ENCODE assay signal across 5 mouse cellular contexts in genomic region chr11:35840806-35841205, GRCm38 (mm10). TPM values are rescaled to one million over a fixed set of nuclear protein-coding genes. Genes with fewer than 3 reads are reported as not detected.
"Had no signal": no experiment of that assay in that cellular context is flagged by ENCODE, and none has a peak within 500 bp of the region (broad histone marks: within the 10 kb centered on the region; RNA-seq: fewer than 3 reads in every experiment).

No protein-coding gene starts in this region.

RNA-seq across cellular contexts. Expression of gene Fbll1, which starts 42.1 kb away (rescaled TPM):
- total RNA-seq: neutrophil, adult 5-6 weeks had no signal
- polyA plus RNA-seq: spleen, adult 2 months; stomach, embryonic 16.5 days; thymus, postnatal 0 days; urinary bladder, adult 2 months had no signal
